Mouse (Mus musculus): Measurements from ENCODE around the gene Bcan. TPM values are rescaled to one million over a fixed set of nuclear protein-coding genes. Genes with fewer than 3 reads are reported as not detected.

Gene Bcan
- total and polyA plus RNA-seq, 3 experiments, result 0.04 TPM; not detected in 2

DNA sequence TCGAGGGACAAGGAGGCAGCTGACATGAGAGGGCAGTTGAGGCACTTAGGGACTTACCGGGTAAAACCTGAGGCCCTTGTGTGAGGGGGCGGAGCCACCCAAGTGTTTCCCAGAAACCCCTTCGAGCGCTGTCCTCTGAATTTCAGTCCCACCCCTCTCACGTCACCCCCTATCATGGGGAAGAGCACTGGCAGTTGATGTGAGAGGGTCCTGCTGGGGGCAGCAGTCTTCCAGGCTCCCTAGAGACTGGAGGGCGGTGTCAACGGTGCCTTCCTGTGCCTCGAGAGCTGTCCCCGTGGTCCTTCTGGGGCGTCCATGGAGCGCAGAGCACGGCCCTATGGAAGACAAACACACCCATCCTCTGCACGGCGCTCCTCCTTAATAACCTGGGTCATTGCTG, 12.4 kb downstream of the Bcan start (continued):
- TF ChIP-seq RCOR1 (conservative IDR thresholded peaks at IDR 0.05; ENCODE audit: low read depth, low read length), result no peak
- no peak for TF ChIP-seq BHLHE40 (IDR thresholded peaks at IDR 0.05; ENCODE audit: low read depth, low read length)
- TF ChIP-seq SMC3 (IDR thresholded peaks at IDR 0.05; ENCODE audit: low read depth, low read length), result no peak
- no peak; a peak in 1 of 4 replicates for TF ChIP-seq CTCF (conservative IDR thresholded peaks at IDR 0.05 in 1 of 2, IDR thresholded peaks at IDR 0.05 in 1 of 2; ENCODE audit: low read depth in 2 of 2, low read length in 2 of 2)
- TF ChIP-seq HCFC1 (IDR thresholded peaks at IDR 0.05; ENCODE audit: low read depth, low read length), result no peak; the same call in none of the 2 replicates
- no peak for TF ChIP-seq ZNF384 (IDR thresholded peaks at IDR 0.05; ENCODE audit: low read depth, low read length)
- TF ChIP-seq MAZ (IDR thresholded peaks at IDR 0.05; ENCODE audit: low read depth, low read length), result no peak
- TF ChIP-seq RAD21 (IDR thresholded peaks at IDR 0.05; ENCODE audit: low read depth, low read length), result no peak
- TF ChIP-seq IRF4 (IDR thresholded peaks at IDR 0.05; ENCODE audit: low read depth, low read length), result no peak; the same call in none of the 2 replicates
- no peak for TF ChIP-seq ETS1 (conservative IDR thresholded peaks at IDR 0.05; ENCODE audit: low read depth, low read length)
- no peak for TF ChIP-seq UBTF (IDR thresholded peaks at IDR 0.05; ENCODE audit: low read depth, low read length)
- TF ChIP-seq JUN (IDR thresholded peaks at IDR 0.05; ENCODE audit: insufficient read depth, low read depth, low read length), result no peak
- no peak for TF ChIP-seq MAX (IDR thresholded peaks at IDR 0.05; ENCODE audit: low read length)
- TF ChIP-seq ZMIZ1 (IDR thresholded peaks at IDR 0.05; ENCODE audit: low read depth, low read length), result peak; percentile 32; the same call in 1 of the 2 replicates

GRCm38 (mm10) chr3:87986868-87987267, 13.2 kb downstream of the Bcan start:
- in situ Hi-C loops (cut with MboI; ENCODE audit: low pct_ligation_motif_present, low pct_unique_long_range_greater_than_20kb, low sequenced_read_pairs), result no loop called here
- Histone ChIP-seq H3K4me1 (ENCODE audit: control insufficient read depth in 1 of 2, insufficient read depth in 2 of 2) (peaks cover 21 to 61% of the 10 kb centered on the region in 2 experiments), H3K36me3 (replicated peaks in 1 of 2; ENCODE audit: control insufficient read depth in 1 of 2, insufficient read depth in 1 of 2, low read length in 1 of 2) (no peaks in the 10 kb centered on the region), H3K27ac (ENCODE audit: insufficient read depth, low read depth) (peak overlapping the region; percentile 20; the same call in 1 of the 2 replicates), H3K27me3 (replicated peaks) (peaks cover 38% of the 10 kb centered on the region), H3K79me2 (replicated peaks; ENCODE audit: control insufficient read depth, extremely low read depth, insufficient read depth, poor library complexity, severe bottlenecking) (no peaks in the 10 kb centered on the region), H3K4me3 (replicated peaks in 1 of 3; ENCODE audit: low read depth in 2 of 3, low read length in 2 of 3, poor library complexity in 1 of 3) (peak overlapping the region; percentile 30 to 49 (median 46)), H3K9ac (ENCODE audit: insufficient read depth, low read depth) (peak overlapping the region; percentile 69), H3K9me3 (replicated peaks; ENCODE audit: low read length) (no peaks in the 10 kb centered on the region), H3K4me2 (ENCODE audit: insufficient read depth, low read depth, poor library complexity, severe bottlenecking) (peak overlapping the region; percentile 85)
- peak; percentile 99 for DNase-seq (ENCODE audit: extremely low read depth)
- dilution Hi-C loops (cut with MboI; ENCODE audit: extremely low pct_ligation_motif_present, extremely low pct_unique_long_range_greater_than_20kb, low sequenced_read_pairs), result no loop called here
- TF ChIP-seq MAFK (IDR thresholded peaks at IDR 0.05; ENCODE audit: insufficient replicate concordance, low read length) (peak; percentile 65; the same call in 1 of the 2 replicates), POLR2AphosphoS2 (IDR thresholded peaks at IDR 0.05; ENCODE audit: low read depth, low read length) (no peak), MEF2A (IDR thresholded peaks at IDR 0.05; ENCODE audit: borderline replicate concordance, low read depth, low read length) (peak; percentile 76), PAX5 (IDR thresholded peaks at IDR 0.05; ENCODE audit: low read length) (no peak), SMC3 (IDR thresholded peaks at IDR 0.05; ENCODE audit: low read depth, low read length) (peak; percentile 96), ETS1 (conservative IDR thresholded peaks at IDR 0.05; ENCODE audit: low read depth, low read length) (peak; percentile 73), CTCF (conservative IDR thresholded peaks at IDR 0.05 in 1 of 2, IDR thresholded peaks at IDR 0.05 in 1 of 2; ENCODE audit: low read depth in 2 of 2, low read length in 2 of 2) (peak; percentile 82 to 100), ZC3H11A (IDR thresholded peaks at IDR 0.05; ENCODE audit: low read depth, low read length) (peak; percentile 75), RCOR1 (conservative IDR thresholded peaks at IDR 0.05; ENCODE audit: low read depth, low read length) (no peak), JUND (conservative IDR thresholded peaks at IDR 0.05; ENCODE audit: low read depth, low read length) (peak; percentile 44; the same call in 1 of the 2 replicates), BHLHE40 (IDR thresholded peaks at IDR 0.05; ENCODE audit: low read depth, low read length) (peak; percentile 75), ZNF384 (IDR thresholded peaks at IDR 0.05; ENCODE audit: low read depth, low read length) (no peak), MXI1 (IDR thresholded peaks at IDR 0.05; ENCODE audit: low read depth, low read length) (peak; percentile 31), USF2 (conservative IDR thresholded peaks at IDR 0.05; ENCODE audit: low read depth, low read length) (no peak), KAT2A (IDR thresholded peaks at IDR 0.05; ENCODE audit: insufficient replicate concordance, low read length) (no peak), MAX (IDR thresholded peaks at IDR 0.05; ENCODE audit: low read length) (peak; percentile 74; the same call in 1 of the 2 replicates), CHD1 (IDR thresholded peaks at IDR 0.05; ENCODE audit: low read depth, low read length) (no peak; the same call in none of the 2 replicates), IRF4 (IDR thresholded peaks at IDR 0.05; ENCODE audit: low read depth, low read length) (peak; percentile 82), USF1 (IDR thresholded peaks at IDR 0.05; ENCODE audit: low read depth, low read length) (no peak), E2F4 (IDR thresholded peaks at IDR 0.05; ENCODE audit: insufficient replicate concordance, low read depth, low read length) (no peak), ZMIZ1 (IDR thresholded peaks at IDR 0.05; ENCODE audit: low read depth, low read length) (no peak; the same call in 1 of the 2 replicates), NELFE (IDR thresholded peaks at IDR 0.05; ENCODE audit: low read depth, low read length) (peak; percentile 44; the same call in 1 of the 2 replicates), ELF1 (IDR thresholded peaks at IDR 0.05; ENCODE audit: low read depth, low read length) (peak; percentile 86), UBTF (IDR thresholded peaks at IDR 0.05; ENCODE audit: low read depth, low read length) (no peak), TCF12 (IDR thresholded peaks at IDR 0.05; ENCODE audit: low read depth, low read length) (peak; percentile 52; the same call in 1 of the 2 replicates), JUN (IDR thresholded peaks at IDR 0.05; ENCODE audit: insufficient read depth, low read depth, low read length) (no peak), RAD21 (IDR thresholded peaks at IDR 0.05; ENCODE audit: low read depth, low read length) (peak; percentile 98), HCFC1 (IDR thresholded peaks at IDR 0.05; ENCODE audit: low read depth, low read length) (no peak; the same call in 1 of the 2 replicates), EP300 (IDR thresholded peaks at IDR 0.05; ENCODE audit: low read length) (peak; percentile 8; the same call in 1 of the 2 replicates), CHD2 (IDR thresholded peaks at IDR 0.05; ENCODE audit: low read length) (no peak), TBP (conservative IDR thresholded peaks at IDR 0.05; ENCODE audit: low read depth, low read length) (no peak), MAZ (IDR thresholded peaks at IDR 0.05; ENCODE audit: low read depth, low read length) (peak; percentile 86), ZKSCAN1 (IDR thresholded peaks at IDR 0.05; ENCODE audit: borderline replicate concordance, low read depth, low read length) (no peak)
